Mouse (Mus musculus): Measurements from ENCODE around the gene Slc2a13.

The Slc2a13 gene

GRCm38 (mm10) chr15:91495014-91495413 is 78.0 kb downstream of the Slc2a13 start:
- no peak for DNase-seq

GRCm38 (mm10) chr15:91479924-91480615 is 93.0 kb downstream of the Slc2a13 start:
- DNase-seq, result peak; percentile 36 to 56

- peak; percentile 76 to 80 for DNase-seq
Measured at GRCm38 (mm10) chr15:91477766-91478165, 95.3 kb downstream of the Slc2a13 start.

- DNase-seq, result peak; percentile 20 to 21
Measured at GRCm38 (mm10) chr15:91473690-91474409, 99.2 kb downstream of the Slc2a13 start.

GRCm38 (mm10) chr15:91465331-91465730 is 107.7 kb downstream of the Slc2a13 start:
- DNase-seq, result no peak

GRCm38 (mm10) chr15:91463857-91464435 is 109.1 kb downstream of the Slc2a13 start:
- DNase-seq, result no peak

- peak; percentile 68 to 71 for DNase-seq
Measured at GRCm38 (mm10) chr15:91463026-91463661, 109.9 kb downstream of the Slc2a13 start.

GRCm38 (mm10) chr15:91461940-91462339 is 111.1 kb downstream of the Slc2a13 start:
- DNase-seq, result no peak

GRCm38 (mm10) chr15:91457202-91457601 is 115.9 kb downstream of the Slc2a13 start:
- DNase-seq, result no peak

- no peak for DNase-seq
Measured at GRCm38 (mm10) chr15:91445399-91445798, 127.7 kb downstream of the Slc2a13 start.

GRCm38 (mm10) chr15:91443449-91443848 is 129.6 kb downstream of the Slc2a13 start:
- DNase-seq, result no peak

- DNase-seq, result no peak
Measured at GRCm38 (mm10) chr15:91439883-91440282, 133.2 kb downstream of the Slc2a13 start.

GRCm38 (mm10) chr15:91425426-91425825 is 147.6 kb downstream of the Slc2a13 start:
- peak; percentile 19 to 20 for DNase-seq

GRCm38 (mm10) chr15:91406979-91407378 is 166.1 kb downstream of the Slc2a13 start:
- no peak for DNase-seq

GRCm38 (mm10) chr15:91395165-91395564 is 177.9 kb downstream of the Slc2a13 start:
- DNase-seq, result no peak

GRCm38 (mm10) chr15:91383694-91384093 is 189.4 kb downstream of the Slc2a13 start:
- DNase-seq, result no peak

GRCm38 (mm10) chr15:91382606-91383005 is 190.5 kb downstream of the Slc2a13 start:
- peak; percentile 45 to 74 for DNase-seq

GRCm38 (mm10) chr15:91381864-91382263 is 191.2 kb downstream of the Slc2a13 start:
- no peak for DNase-seq

GRCm38 (mm10) chr15:91378751-91379325 is 194.2 kb downstream of the Slc2a13 start:
- no peak for DNase-seq

- no peak for DNase-seq
Measured at GRCm38 (mm10) chr15:91377568-91377967, 195.5 kb downstream of the Slc2a13 start.

- peak in 1 of 2 experiments; percentile 25 for DNase-seq
Measured at GRCm38 (mm10) chr15:91377105-91377504, 196.0 kb downstream of the Slc2a13 start.

- no peak for DNase-seq
Measured at GRCm38 (mm10) chr15:91374441-91374840, 198.6 kb downstream of the Slc2a13 start.

GRCm38 (mm10) chr15:91373203-91373584 is 199.9 kb downstream of the Slc2a13 start:
- peak; percentile 92 to 94 for DNase-seq
